ENCODE assay signal across 16 mouse cellular contexts in genomic region chr4:46177496-46177895, GRCm38 (mm10). TPM values are rescaled to one million over a fixed set of nuclear protein-coding genes. Genes with fewer than 3 reads are reported as not detected.
DNase-seq lines count a peak whose midpoint lies in the region; ATAC-seq lines count a peak whose summit lies in the region.
"Had no signal": no experiment of that assay in that cellular context is flagged by ENCODE, and none has a peak within 500 bp of the region (broad histone marks: within the 10 kb centered on the region; RNA-seq: fewer than 3 reads in every experiment).

No protein-coding gene starts in this region.

- peak; percentile 72 for ATAC-seq in frontal cortex, adult (ENCODE audit: low TSS enrichment)
- ATAC-seq: activated CD4-positive, CD25-positive, alpha-beta regulatory T cell, adult 4 months; forebrain, embryonic 15.5 days; Patski had no signal

- no peak for DNase-seq in frontal cortex, adult 2 months (ENCODE audit: extremely low spot score in 1 of 2, low spot score in 1 of 2)
- peak; percentile 28 for DNase-seq in layer of hippocampus, adult 9-11 months
- DNase-seq in layer of hippocampus, postnatal 10 days (ENCODE audit: low spot score in 2 of 2), result no peak
- peak; percentile 52 for DNase-seq in brain, adult 2 months (ENCODE audit: low read depth, low spot score)
- DNase-seq in embryo, embryonic 11 days, result no peak
- DNase-seq in testis, postnatal 10 days (ENCODE audit: low spot score), result no peak
- DNase-seq: adrenal gland, postnatal 14 days; cerebellum, adult 2 months; cerebellum, postnatal 10 days; gastrocnemius, adult 2 months; heart, adult 18-20 months; heart, postnatal 4 days had no signal

RNA-seq across cellular contexts. Expression of gene Xpa, which starts 18.6 kb away (rescaled TPM):
- 23.7 and 26.2 TPM in 2 replicates for polyA plus RNA-seq in frontal cortex, adult 2 months (2012; rRNA removed)
- 10 to 100 TPM; 19.7 to 21.3 TPM for total RNA-seq in layer of hippocampus, postnatal 10 days (2021)

RNA-seq across cellular contexts. Expression of gene Tstd2, which starts 39.0 kb away (rescaled TPM):
- 13.6 and 14.9 TPM in 2 replicates for polyA plus RNA-seq in frontal cortex, adult 2 months (2012; rRNA removed)
- 10 to 100 TPM; 17.4 to 23.2 TPM for total RNA-seq in layer of hippocampus, postnatal 10 days (2021)

RNA-seq across cellular contexts. Expression of gene Ncbp1, which starts 39.1 kb away (rescaled TPM):
- polyA plus RNA-seq in frontal cortex, adult 2 months (2012; rRNA removed), result 56.9 and 64.1 TPM in 2 replicates
- 10 to 100 TPM; 52.6 to 56.5 TPM for total RNA-seq in layer of hippocampus, postnatal 10 days (2021)

Comparison
In these comparisons a context has a peak if more than half of its experiments do, and no peak if none do; other contexts are left out.
1. DNase-seq: peak in layer of hippocampus, adult 9-11 months (single experiment) and brain, adult 2 months (single experiment); none in frontal cortex, adult 2 months (0 of 2), layer of hippocampus, postnatal 10 days (0 of 2), embryo, embryonic 11 days (single experiment) and testis, postnatal 10 days (single experiment).